Mouse (Mus musculus) small intestine, adult 2 months (tissue): Measurements from ENCODE around the gene 1700029I15Rik. TPM values are rescaled to one million over a fixed set of nuclear protein-coding genes. Genes with fewer than 3 reads are reported as not detected.

Source experiments
- H3K27ac ChIP-seq: fragments of 200-500 bp; 2 replicates; pipeline ENCODE4 v1.5.1; 2012; ENCODE audit warnings: low read depth, low read length, control low read depth, inconsistent platforms; ENCODE audit not compliant: insufficient read depth
- H3K27me3 ChIP-seq: fragments of 200-500 bp; 2 replicates; pipeline ENCODE4 v1.6.1; 2012; ENCODE audit warnings: mild to moderate bottlenecking, moderate library complexity, low read length, inconsistent platforms; ENCODE audit not compliant: control insufficient read depth, insufficient read depth
- H3K36me3 ChIP-seq: fragments of 200-500 bp; 2 replicates; pipeline ENCODE4 v1.6.1; 2012; ENCODE audit warnings: mild to moderate bottlenecking, low read length, control low read depth, inconsistent platforms; ENCODE audit not compliant: control insufficient read depth, insufficient read depth
- H3K4me1 ChIP-seq: fragments of 200-500 bp; 2 replicates; pipeline ENCODE4 v1.6.1; 2012; ENCODE audit warnings: low read length, inconsistent platforms, mixed read lengths; ENCODE audit not compliant: control insufficient read depth, insufficient read depth, insufficient read length
- H3K4me3 ChIP-seq: fragments of 200-500 bp; 2 replicates; pipeline ENCODE4 v1.5.1; 2012; ENCODE audit warnings: low read depth, mild to moderate bottlenecking, control low read depth, inconsistent platforms, low read length, moderate library complexity
- CTCF ChIP-seq: fragments of 200-500 bp; IDR thresholded peaks from 2 replicates; pipeline ENCODE4 v1.5.1; 2012; ENCODE audit warnings: low read depth, mild to moderate bottlenecking, control low read depth, inconsistent platforms, low read length, moderate library complexity, mixed read lengths; ENCODE audit not compliant: insufficient replicate concordance, insufficient read length; ENCODE audit errors: extremely low read depth
- POLR2A ChIP-seq: fragments of 200-500 bp; IDR thresholded peaks from 2 replicates; pipeline ENCODE4 v1.6.1; 2012; ENCODE audit warnings: low read depth, mild to moderate bottlenecking, control low read depth, inconsistent platforms, low read length, moderate library complexity
- WGBS: fragments of 180-500 bp; shearing (Covaris S2); methylation state at CpG from one replicate; pipeline ENCODE4 v1.1.7; 2018; 5-methylcytosine and 5-hydroxymethylcytosine counted together
- polyA plus RNA-seq: library from polyadenylated mRNA; depleted of rRNA; stranded (reverse); fragments of >200 nt; gene quantifications from 2 replicates; pipeline ENCODE4 v1.2.3, GENCODE M21; 2012; rRNA removed

Gene 1700029I15Rik
- polyA plus RNA-seq, result 3.5 and 7.4 TPM in 2 replicates

DNA sequence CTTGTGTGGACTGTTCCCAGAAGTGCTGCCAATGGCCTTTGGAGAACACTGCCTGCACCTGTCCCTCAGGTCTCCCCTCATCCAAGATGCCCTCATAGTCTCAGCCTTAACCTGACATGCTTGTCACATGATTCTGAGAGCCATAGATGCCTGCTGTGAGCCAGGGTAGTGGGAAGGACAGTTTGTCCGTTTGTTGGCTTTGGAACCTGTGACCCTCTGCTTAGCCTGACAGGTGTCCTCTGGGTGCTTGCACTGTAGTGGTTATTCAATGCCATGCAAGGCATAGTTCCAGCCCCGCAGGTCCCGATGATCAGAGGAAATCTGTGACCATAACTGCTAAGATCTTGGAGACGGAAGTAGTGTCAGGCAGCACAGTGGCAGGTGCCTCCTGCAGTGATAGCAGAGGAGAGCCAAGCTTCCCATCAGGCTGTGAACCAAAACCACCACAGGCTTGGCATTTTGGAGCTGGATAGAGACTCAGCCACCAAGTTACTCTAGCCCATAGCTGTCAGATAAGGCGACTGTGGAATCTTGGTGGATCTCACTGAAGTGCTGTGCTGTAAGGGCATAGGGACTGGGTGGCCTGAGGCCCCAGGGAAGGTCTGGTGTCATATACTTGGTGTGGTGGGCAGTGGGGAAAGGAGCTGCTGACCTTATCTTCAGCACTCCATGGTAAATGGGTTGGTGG is at the start of gene 1700029I15Rik:
Gene 1700029I15Rik (plus strand): TSS at position 638 of the 688 bp plus-strand sequence.
- Histone ChIP-seq H3K27me3 (no peaks in the 10 kb centered on the region), H3K4me1 (no peaks in the 10 kb centered on the region), H3K36me3 (peaks cover 53% of the 10 kb centered on the region), H3K4me3 (no peak within 1 kb of the TSS), H3K27ac (no peak within 1 kb of the TSS)
- WGBS, result 89% methylated on average over 5 of the region's 5 CpGs
- TF ChIP-seq POLR2A (no peak), CTCF (no peak)

DNA sequence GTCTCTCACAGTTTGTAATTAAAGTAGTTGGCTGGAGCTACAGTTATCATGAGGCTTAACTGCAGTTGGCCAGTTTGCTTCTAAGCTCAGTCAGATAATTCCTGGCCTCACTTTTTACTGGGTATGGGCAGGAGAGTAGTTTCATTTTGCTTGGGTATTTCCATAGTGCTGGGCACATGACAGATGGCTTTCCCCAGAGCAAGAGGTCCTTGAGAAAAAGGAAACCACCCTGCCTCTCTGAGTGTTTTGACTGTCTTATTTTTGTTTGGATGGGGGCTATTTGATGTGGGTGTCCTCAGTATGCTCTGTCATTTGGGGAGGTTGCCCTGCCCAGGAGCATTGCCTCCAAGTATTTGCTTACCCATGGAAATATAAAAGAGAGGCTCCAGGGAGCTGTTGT is 39.9 kb upstream of the 1700029I15Rik start:
- H3K4me3 ChIP-seq, result no peak overlapping the region
- H3K27ac ChIP-seq, result no peak overlapping the region
- TF ChIP-seq POLR2A (no peak), CTCF (no peak)
- no peaks in the 10 kb centered on the region for H3K4me1 ChIP-seq
- H3K27me3 ChIP-seq, result no peaks in the 10 kb centered on the region
- peaks cover 16% of the 10 kb centered on the region for H3K36me3 ChIP-seq

DNA sequence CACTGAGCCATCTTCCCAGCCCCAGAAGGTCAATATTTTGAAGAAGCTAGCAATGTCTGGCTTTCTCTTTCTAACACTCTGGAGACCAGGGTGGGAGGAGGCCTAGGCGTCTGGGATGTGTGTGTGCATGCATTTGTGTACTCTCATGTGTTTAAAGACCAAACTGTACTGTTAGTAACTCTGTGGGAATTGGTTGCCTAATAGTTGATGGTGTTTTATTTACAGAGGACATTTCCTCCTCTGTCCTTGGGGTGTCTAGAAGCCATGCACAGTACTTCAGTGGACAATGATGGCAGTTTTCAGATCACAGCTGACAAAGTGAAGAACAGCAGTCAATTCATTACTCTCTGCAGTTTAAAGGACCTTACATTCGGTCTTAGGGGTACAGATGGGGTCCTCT is 35.1 kb upstream of the 1700029I15Rik start:
- Histone ChIP-seq H3K36me3 (peaks cover 25% of the 10 kb centered on the region), H3K27ac (no peak overlapping the region), H3K27me3 (no peaks in the 10 kb centered on the region), H3K4me3 (no peak overlapping the region), H3K4me1 (no peaks in the 10 kb centered on the region)
- no peak for TF ChIP-seq POLR2A
- TF ChIP-seq CTCF, result no peak
- 87% methylated on average over 2 of the region's 2 CpGs for WGBS

DNA sequence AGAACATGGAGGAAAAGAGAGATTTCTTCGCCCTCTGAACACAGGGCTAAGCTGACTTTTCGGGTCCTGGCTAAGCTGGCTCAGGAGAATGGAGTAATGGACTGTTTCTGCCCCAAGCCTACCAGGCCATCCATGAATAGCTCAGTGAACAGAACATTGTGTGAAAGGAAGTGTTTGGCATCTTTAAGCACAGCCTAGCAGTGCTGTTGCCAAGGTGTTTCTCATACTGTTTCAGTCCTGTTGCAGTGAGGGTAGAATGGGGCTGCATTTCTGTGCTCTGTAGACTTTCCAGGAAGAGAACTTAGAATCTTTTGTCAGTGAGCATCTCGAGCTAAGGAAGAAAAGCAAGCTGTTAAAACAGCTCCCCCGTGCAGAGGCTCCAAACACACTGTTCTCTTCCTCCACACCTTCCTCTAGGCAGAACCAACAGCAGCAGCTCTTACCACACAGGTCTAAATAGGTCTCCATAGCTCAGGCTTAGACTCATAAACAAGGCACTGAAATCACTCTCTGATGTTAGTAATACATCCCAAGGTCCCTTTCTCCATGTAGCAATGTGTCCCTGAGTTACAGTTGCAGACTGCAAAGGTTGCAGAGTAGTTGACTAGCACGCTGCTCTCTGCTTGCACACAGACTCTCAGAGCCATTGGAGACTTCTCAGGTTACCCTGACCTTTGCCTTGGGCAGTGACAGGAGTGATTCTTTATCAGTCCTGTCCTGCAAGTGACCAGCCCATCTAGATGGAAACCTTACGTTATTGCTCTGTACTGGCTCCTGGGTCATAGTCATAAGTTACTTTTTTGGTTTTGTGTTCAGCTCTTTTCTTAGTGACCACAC is 32.5 kb upstream of the 1700029I15Rik start:
- H3K36me3 ChIP-seq, result peaks cover 19% of the 10 kb centered on the region
- H3K27ac ChIP-seq, result no peak overlapping the region
- no peak for TF ChIP-seq CTCF
- no peak for TF ChIP-seq POLR2A
- WGBS, result 72% methylated on average over 6 of the region's 6 CpGs
- H3K27me3 ChIP-seq, result no peaks in the 10 kb centered on the region
- no peak overlapping the region for H3K4me3 ChIP-seq
- no peaks in the 10 kb centered on the region; the same call in 1 of the 2 replicates for H3K4me1 ChIP-seq

DNA sequence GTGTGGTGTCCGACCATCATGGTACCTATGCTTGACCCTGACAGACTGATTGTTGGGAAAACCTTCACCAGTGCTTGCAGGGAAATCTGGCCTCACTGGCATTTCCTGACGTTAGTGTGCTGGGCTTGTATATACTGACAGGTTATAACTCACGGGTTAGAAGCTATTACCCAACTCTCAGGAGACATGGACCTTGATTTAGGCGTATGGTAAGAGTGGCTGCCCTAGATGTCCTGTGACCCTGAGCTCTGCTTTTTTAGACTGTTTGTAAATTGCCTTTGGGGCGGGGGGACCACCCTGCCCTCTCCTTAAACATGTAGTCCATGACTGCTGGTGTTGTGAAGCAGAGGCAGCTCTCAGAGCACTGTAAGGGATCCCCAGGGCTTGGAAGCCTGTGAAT is 31.7 kb upstream of the 1700029I15Rik start:
- TF ChIP-seq CTCF (no peak), POLR2A (no peak)
- Histone ChIP-seq H3K4me1 (no peaks in the 10 kb centered on the region; the same call in 1 of the 2 replicates), H3K27ac (no peak overlapping the region), H3K4me3 (no peak overlapping the region), H3K36me3 (peaks cover 16% of the 10 kb centered on the region), H3K27me3 (no peaks in the 10 kb centered on the region)
- 85% methylated on average over 5 of the region's 5 CpGs for WGBS

DNA sequence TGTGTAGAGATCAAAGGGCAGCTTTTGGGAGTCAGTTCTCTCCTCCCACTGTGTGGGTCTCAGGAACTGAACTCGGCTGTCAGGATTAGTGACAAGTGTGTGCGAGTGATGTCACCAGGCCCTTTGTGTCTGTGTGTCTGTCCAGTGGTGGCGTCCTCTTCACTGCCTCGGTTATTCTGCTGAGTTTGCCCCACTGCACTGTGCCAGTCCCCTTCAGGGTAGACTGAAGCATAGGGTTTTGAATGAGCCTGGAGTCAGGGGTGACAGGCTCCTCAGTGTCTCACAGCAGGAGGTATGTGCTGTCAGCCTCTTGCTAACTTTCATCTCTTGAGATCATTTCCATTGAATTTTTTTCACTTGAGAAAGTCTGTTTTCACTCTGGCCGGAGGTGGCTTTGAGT is 28.9 kb upstream of the 1700029I15Rik start:
- TF ChIP-seq POLR2A (no peak), CTCF (no peak)
- no peak overlapping the region for H3K4me3 ChIP-seq
- no peak overlapping the region for H3K27ac ChIP-seq

DNA sequence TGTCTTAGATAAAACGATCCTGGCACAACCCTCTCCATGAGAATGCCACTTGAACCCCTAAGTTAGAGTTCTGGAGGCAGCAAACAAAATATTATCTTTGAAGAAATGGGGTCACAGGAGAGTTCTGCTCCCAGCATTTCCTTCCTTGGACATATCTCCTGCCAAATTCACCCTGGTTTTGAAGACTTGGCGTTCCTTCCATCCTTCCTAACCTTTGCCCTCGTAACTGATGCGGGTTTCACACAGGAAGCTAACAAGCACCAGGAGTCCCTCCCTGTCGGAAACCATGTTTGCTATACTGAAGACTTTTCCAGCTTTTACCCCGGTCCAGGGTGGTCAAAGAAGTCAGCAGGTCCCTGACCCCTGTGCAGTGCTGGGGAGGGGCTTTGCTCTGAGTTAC is 28.1 kb upstream of the 1700029I15Rik start:
- Histone ChIP-seq H3K27ac (no peak overlapping the region), H3K4me1 (no peaks in the 10 kb centered on the region; the same call in 1 of the 2 replicates), H3K27me3 (no peaks in the 10 kb centered on the region), H3K4me3 (no peak overlapping the region), H3K36me3 (peaks cover 20% of the 10 kb centered on the region)
- 32% methylated on average over 6 of the region's 6 CpGs for WGBS
- TF ChIP-seq CTCF (no peak), POLR2A (no peak)

More for the DNA sequence above, 28.9 kb upstream of the 1700029I15Rik start:
- Histone ChIP-seq H3K27me3 (no peaks in the 10 kb centered on the region), H3K36me3 (peaks cover 19% of the 10 kb centered on the region), H3K4me1 (no peaks in the 10 kb centered on the region; the same call in 1 of the 2 replicates)
- WGBS, result 83% methylated on average over 5 of the region's 5 CpGs
